Mouse (Mus musculus): Measurements from ENCODE around the gene Pla2g10.
"Not testable (repeated sequence)": the region's sequence is repeated elsewhere in the genome, so short reads cannot be mapped to it uniquely, and the experiment has no call there.

The Pla2g10 gene

GRCm38 (mm10) chr16:13730285-13731255 is at the start of gene Pla2g10:
Gene Pla2g10, minus strand, starts transcription at chr16:13730983.
- in situ Hi-C loops (cut with MboI; ENCODE audit: unreplicated experiment in 2 of 2): loop anchor here (5.0 to 25.0 kb wide), 5 partner anchors 198 to 757 kb away; no protein-coding TSS in a partner anchor

GRCm38 (mm10) chr16:13774651-13775050 is 43.9 kb upstream of the Pla2g10 start:
- in situ Hi-C loops (cut with MboI; ENCODE audit: unreplicated experiment in 2 of 2): loop anchor here in 1 of 2 experiments (25.0 kb wide), 1 partner anchor 538 kb away; the partner anchor contains the start of gene Fopnl

- in situ Hi-C loops (cut with MboI; ENCODE audit: unreplicated experiment in 2 of 2): not testable (repeated sequence)
These were observed 43.2 kb upstream of the Pla2g10 start for GRCm38 (mm10) chr16:13774011-13774410.

- in situ Hi-C loops (cut with MboI; ENCODE audit: unreplicated experiment in 2 of 2): not testable (repeated sequence)
These were observed 41.3 kb upstream of the Pla2g10 start for GRCm38 (mm10) chr16:13772051-13772450.

GRCm38 (mm10) chr16:13771603-13772002 is 40.8 kb upstream of the Pla2g10 start:
- in situ Hi-C loops (cut with MboI; ENCODE audit: unreplicated experiment in 2 of 2): not testable (repeated sequence)

- in situ Hi-C loops (cut with MboI; ENCODE audit: unreplicated experiment in 2 of 2): no loop called here
These were observed 35.6 kb upstream of the Pla2g10 start for GRCm38 (mm10) chr16:13766367-13766766.

GRCm38 (mm10) chr16:13764519-13764918 is 33.7 kb upstream of the Pla2g10 start:
- in situ Hi-C loops (cut with MboI; ENCODE audit: unreplicated experiment in 2 of 2): no loop called here

GRCm38 (mm10) chr16:13762807-13763206 is 32.0 kb upstream of the Pla2g10 start:
- in situ Hi-C loops (cut with MboI; ENCODE audit: unreplicated experiment in 2 of 2): not testable (repeated sequence)

- in situ Hi-C loops (cut with MboI; ENCODE audit: unreplicated experiment in 2 of 2): no loop called here
These were observed 27.0 kb upstream of the Pla2g10 start for GRCm38 (mm10) chr16:13757823-13758222.

- in situ Hi-C loops (cut with MboI; ENCODE audit: unreplicated experiment in 2 of 2): no loop called here
These were observed 23.8 kb upstream of the Pla2g10 start for GRCm38 (mm10) chr16:13754400-13755190.

GRCm38 (mm10) chr16:13753986-13754385 is 23.2 kb upstream of the Pla2g10 start:
- in situ Hi-C loops (cut with MboI; ENCODE audit: unreplicated experiment in 2 of 2): no loop called here

GRCm38 (mm10) chr16:13750626-13751025 is 19.8 kb upstream of the Pla2g10 start:
- in situ Hi-C loops (cut with MboI; ENCODE audit: unreplicated experiment in 2 of 2): no loop called here

- in situ Hi-C loops (cut with MboI; ENCODE audit: unreplicated experiment in 2 of 2): loop anchor here (25.0 kb wide), 2 partner anchors 313 to 737 kb away; no protein-coding TSS in a partner anchor
These were observed 19.2 kb upstream of the Pla2g10 start for GRCm38 (mm10) chr16:13749981-13750380.

- in situ Hi-C loops (cut with MboI; ENCODE audit: unreplicated experiment in 2 of 2): loop anchor here (25.0 kb wide), 2 partner anchors 312 to 738 kb away; no protein-coding TSS in a partner anchor
These were observed 18.5 kb upstream of the Pla2g10 start for GRCm38 (mm10) chr16:13749306-13749705.

- in situ Hi-C loops (cut with MboI; ENCODE audit: unreplicated experiment in 2 of 2): loop anchor here (25.0 kb wide), 2 partner anchors 312 to 738 kb away; no protein-coding TSS in a partner anchor
These were observed 18.0 kb upstream of the Pla2g10 start for GRCm38 (mm10) chr16:13748813-13749212.

- in situ Hi-C loops (cut with MboI; ENCODE audit: unreplicated experiment in 2 of 2): loop anchor here (25.0 kb wide), 2 partner anchors 311 to 739 kb away; no protein-coding TSS in a partner anchor
These were observed 17.3 kb upstream of the Pla2g10 start for GRCm38 (mm10) chr16:13748124-13748523.

GRCm38 (mm10) chr16:13747708-13748107 is 16.9 kb upstream of the Pla2g10 start:
- in situ Hi-C loops (cut with MboI; ENCODE audit: unreplicated experiment in 2 of 2): loop anchor here (25.0 kb wide), 2 partner anchors 310 to 740 kb away; no protein-coding TSS in a partner anchor

GRCm38 (mm10) chr16:13740844-13741243 is 10.1 kb upstream of the Pla2g10 start:
- in situ Hi-C loops (cut with MboI; ENCODE audit: unreplicated experiment in 2 of 2): loop anchor here (25.0 kb wide), 2 partner anchors 304 to 746 kb away; no protein-coding TSS in a partner anchor

- in situ Hi-C loops (cut with MboI; ENCODE audit: unreplicated experiment in 2 of 2): loop anchor here (10.0 to 25.0 kb wide), 4 partner anchors 302 to 748 kb away; no protein-coding TSS in a partner anchor
These were observed 8.3 kb upstream of the Pla2g10 start for GRCm38 (mm10) chr16:13739044-13739443.

- in situ Hi-C loops (cut with MboI; ENCODE audit: unreplicated experiment in 2 of 2): loop anchor here (10.0 to 25.0 kb wide), 4 partner anchors 299 to 751 kb away; no protein-coding TSS in a partner anchor
These were observed 5.2 kb upstream of the Pla2g10 start for GRCm38 (mm10) chr16:13735977-13736376.

All from v-Abl transformed pro-B cells (cell line).